Mouse (Mus musculus) pancreas, adult 10 weeks (tissue): ENCODE data around the gene Galnt5. TPM values are rescaled to one million over a fixed set of nuclear protein-coding genes. Genes with fewer than 3 reads are reported as not detected.

Experiments
- polyA plus RNA-seq: library from polyadenylated mRNA; stranded (reverse); fragments of 350-450 nt; fragmentation: Illumina TruSeq; extraction: RNeasy Lipid Tissue Mini Kit (QIAGEN cat#74804); gene quantifications from one replicate; pipeline ENCODE4 v1.2.3, GENCODE M21; 2015; ENCODE audit warnings: low read depth, low replicate concordance; ENCODE audit not compliant: insufficient read depth

Gene Galnt5
- not detected for polyA plus RNA-seq

DNA sequence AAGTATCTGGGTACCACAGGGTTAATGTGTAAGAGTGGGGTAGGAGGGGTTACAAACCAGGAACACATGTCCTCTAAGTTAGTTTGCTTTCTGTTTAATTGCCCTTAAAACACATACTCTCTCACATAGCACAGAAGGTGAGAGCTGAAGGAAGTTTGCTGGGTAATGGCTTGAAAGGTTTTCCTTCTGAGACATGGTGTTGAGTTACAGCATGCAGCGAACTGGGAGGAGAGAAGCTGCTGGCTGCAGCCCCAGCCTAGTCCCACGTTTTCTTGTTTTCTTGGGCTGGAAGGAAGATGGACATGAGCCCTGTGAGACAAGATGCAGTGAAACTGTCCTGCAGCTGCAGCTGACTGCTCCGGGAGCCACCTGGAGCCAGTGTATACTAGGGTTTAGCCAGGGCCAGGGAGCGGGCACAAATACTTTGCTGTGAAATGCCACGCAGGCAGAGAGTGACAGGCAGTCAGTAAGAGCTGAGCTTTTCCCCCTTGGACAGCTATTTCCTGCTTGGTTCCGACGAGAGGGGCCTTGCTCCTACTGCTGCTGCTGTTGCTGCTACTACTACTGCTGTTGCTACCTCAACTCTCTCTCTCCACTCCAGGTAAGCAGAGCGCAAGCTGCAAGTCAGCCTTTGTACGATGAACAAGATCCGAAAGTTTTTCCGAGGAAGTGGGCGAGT is at the start of gene Galnt5:
Galnt5 (plus strand) TSS at position 133 of the 679 bp plus-strand sequence.

DNA sequence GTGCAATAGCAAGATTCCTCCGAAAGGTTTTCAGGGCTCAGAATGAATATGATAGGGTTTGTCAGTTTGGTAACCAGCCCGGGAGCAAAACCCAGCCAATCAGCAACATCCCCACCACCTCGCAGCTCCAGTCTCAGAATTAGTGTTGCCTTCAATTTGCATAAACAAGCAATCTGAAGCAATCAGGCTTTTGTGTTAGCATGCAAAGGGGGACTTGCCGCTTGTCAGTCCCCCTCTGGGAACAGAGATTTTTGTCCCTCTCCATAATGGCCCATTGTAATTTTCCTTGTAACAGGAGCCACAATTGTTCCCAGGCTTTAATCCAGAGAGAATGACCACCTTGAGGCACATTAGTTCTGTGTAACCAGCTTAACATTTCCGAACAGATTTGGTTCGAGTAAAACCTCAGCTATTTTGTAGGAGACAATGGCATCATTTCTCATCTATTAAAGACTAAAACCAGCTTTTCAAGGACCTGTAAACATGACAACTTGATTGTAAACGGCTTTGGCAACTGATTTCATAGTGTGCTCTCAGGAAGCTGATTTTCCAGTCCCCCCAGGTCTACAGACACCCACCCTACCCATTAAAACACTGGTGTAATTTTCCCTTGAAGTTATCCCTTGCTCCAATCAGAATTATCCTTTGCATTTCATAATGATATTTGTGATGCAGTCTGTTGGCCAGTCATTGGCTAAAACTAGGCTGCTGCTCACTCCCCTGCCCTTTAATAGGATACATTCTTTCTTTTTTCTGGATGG is 55.3 kb downstream of the Galnt5 start, which contains the start of gene Ermn:
Ermn (minus strand) TSS at position 44 of the 761 bp plus-strand sequence.

Other genes with a start within 250 kb of the Galnt5 start
- not detected for gene Ermn, start 55.0 kb downstream of the Galnt5 start, polyA plus RNA-seq
- gene Cytip, start 197.6 kb downstream of the Galnt5 start, polyA plus RNA-seq, result 1.2 TPM